Mouse (Mus musculus) brain, embryonic 18.5 days (tissue): ENCODE measurements at regions not wholly inside any gene's neighbourhood (a gene's known extent, or its start where the extent isn't known, plus 50 kb on each side); places are given as distances from the start of the nearest gene placed in this dataset.

Experiments used
- DNase-seq: peaks from one replicate; pipeline ENCODE4 v3.0.0-alpha.2; 2012; ENCODE audit warnings: low read depth, low spot score

DNA sequence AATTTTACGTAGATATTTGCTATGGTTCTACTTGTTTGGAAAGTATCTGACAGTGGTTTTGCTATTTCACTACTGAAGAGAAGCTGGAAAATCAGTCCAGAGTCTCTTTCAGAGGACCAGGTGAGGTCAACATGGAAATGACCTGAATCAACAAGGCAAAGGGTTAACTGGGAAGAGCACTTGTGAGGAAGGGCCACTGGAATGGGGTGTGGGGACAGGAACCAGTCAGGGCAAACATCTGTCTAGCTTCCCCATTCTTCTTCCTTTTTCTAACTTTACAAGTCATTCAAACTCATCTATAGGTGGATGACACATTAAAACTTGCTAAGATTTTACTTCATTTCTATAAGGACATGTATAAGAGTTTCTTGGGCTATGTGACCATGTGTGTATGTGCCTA, 283.7 kb downstream of the Gm11146 start:
- no peak for DNase-seq

- no peak for DNase-seq
Measured at GRCm38 (mm10) chr16:77315354-77315753, 286.5 kb downstream of the Gm11146 start.

GRCm38 (mm10) chr16:77313195-77313594, 288.7 kb downstream of the Gm11146 start:
- DNase-seq, result no peak

DNA sequence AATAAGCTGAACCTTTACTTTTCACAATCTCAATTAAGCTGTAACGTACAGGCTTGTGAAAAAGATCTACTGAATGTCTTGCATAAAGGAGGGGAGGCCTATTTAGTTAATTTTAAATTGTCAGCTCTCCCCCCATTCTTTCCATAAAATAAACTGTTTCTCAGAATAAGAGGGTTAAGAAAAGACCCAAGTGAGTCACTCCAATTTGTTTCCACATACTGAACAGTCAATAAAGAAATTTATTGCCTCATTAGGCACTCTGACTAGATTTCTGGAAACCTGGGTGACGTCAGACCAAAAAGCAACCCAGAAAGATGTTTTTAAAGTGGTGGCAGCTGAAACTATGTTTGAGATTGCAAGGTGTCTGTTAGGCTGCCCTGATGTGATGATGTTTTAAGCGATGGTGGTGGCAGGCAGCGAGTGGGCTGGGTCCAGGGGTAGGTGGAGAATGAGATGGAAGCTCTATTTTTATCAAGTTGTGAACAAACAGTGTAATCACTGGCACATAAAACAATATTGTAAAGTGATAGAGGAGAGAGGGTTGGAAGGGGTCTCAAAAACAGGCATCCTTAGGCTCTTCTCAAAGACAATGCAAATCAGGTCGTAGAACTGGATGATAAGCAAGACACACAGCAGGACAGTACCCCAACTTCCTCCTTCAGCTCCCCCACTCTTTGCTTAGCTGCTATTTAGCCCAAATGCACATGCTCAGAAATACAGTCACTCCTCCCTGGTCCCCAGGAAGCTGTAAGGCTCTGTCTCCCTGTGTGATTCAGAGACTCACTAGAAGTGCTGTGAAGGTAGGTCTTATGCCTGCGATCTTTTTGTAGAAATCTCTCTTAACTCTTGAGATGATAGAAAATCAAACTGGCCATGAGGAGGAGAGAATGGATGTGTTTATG, 288.0 kb downstream of the Usp25 start:
- no peak for DNase-seq

- no peak for DNase-seq
Measured at GRCm38 (mm10) chr16:77300572-77301213, 287.2 kb downstream of the Usp25 start.

GRCm38 (mm10) chr16:77295574-77296355, 282.3 kb downstream of the Usp25 start:
- no peak for DNase-seq

GRCm38 (mm10) chr16:77292317-77292771, 278.8 kb downstream of the Usp25 start:
- peak; percentile 34 for DNase-seq

DNA sequence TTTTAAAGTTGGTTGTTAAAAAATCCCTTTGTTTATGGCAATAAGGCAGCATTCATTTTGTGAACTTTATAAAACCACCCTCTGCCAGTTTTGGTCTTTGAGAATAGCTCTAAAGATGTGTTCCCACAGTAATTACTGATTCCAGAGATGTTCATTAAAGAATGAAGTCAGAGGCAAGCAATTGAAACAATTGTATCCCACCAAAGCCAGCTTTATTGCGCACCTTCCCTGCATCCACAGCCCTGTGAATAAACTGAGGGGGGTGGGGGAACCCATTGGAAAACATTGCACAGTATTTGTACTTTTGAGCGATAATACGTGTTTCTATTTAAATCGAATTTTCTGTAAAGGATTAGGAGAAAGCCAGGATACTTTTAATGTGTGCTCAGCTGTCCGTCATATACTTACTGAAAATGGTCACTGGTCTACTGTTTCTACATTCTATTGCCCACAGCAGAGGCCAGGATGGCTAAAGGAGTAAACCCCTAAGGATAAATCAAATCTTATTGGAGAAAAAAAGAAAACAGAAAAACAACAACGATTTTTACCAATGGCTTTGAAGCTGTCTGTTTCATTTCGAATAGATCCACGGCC, 278.3 kb downstream of the Usp25 start:
- peak; percentile 22 for DNase-seq

GRCm38 (mm10) chr16:77284205-77284604, 270.7 kb downstream of the Usp25 start:
- DNase-seq, result no peak

GRCm38 (mm10) chr16:77279916-77280315, 266.4 kb downstream of the Usp25 start:
- DNase-seq, result no peak

- no peak for DNase-seq
Measured at GRCm38 (mm10) chr16:77279495-77279894, 266.0 kb downstream of the Usp25 start.

- no peak for DNase-seq
Measured at GRCm38 (mm10) chr16:77273306-77273705, 259.8 kb downstream of the Usp25 start.

DNA sequence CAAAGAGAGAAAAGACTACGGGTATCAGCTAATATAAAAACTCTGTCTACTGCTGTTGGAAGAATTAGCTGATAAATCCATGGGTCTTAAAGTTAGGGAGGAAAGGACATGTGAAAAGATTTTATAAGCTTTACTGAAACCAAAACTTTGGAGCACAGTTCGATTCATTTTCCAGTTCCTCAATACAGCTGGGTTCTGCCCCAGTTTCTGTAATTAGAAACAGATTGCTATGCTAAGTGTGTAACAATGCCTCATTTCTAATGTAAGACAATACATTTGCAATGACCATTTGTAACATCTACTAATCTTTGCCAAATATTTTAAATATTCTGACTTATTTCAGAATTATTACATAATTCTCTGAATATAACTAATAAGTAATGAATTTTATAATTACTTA, 255.4 kb downstream of the Usp25 start:
- DNase-seq, result no peak

DNA sequence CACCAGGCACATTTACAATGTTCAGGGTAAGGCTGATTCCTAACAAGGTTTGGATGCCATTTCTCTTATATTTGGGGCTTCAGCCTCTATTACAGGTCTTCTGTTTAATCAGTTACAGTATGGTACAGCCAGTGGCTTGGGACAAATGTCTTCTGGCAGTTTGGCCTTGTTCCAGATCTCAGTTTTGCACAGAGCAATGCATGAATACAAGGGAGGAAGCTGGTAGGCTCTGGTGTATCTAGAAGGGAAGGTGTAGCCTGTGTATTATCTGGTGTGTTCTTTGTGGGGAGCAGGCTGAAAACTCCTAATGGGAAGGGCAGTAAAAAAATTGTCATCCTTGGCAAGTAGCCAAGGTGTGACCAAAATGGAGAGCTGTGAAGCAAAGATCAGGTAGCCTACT, 254.2 kb downstream of the Usp25 start:
- DNase-seq, result no peak

GRCm38 (mm10) chr16:77252349-77252748, 238.8 kb downstream of the Usp25 start:
- DNase-seq, result no peak

GRCm38 (mm10) chr16:77251422-77251821, 237.9 kb downstream of the Usp25 start:
- DNase-seq, result no peak

DNA sequence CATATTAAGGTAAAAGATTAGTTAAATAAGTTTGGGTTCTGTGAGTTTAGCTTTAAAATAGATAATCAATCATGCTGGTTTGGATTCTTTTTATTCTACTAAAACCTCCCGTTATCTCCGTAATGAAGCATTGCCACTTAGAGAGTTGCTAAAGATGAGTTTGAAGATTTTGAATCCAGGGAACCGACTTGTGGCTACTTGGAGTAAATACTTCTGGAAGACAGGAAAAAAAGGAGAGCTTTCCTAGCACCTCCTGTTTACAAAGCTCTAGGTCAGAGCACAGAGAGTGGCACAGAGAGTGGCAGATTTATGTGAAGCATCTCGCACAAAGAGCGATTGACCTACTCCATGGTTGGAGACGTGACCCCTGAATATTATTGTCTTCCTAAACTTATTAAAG, 227.4 kb downstream of the Usp25 start:
- no peak for DNase-seq

DNA sequence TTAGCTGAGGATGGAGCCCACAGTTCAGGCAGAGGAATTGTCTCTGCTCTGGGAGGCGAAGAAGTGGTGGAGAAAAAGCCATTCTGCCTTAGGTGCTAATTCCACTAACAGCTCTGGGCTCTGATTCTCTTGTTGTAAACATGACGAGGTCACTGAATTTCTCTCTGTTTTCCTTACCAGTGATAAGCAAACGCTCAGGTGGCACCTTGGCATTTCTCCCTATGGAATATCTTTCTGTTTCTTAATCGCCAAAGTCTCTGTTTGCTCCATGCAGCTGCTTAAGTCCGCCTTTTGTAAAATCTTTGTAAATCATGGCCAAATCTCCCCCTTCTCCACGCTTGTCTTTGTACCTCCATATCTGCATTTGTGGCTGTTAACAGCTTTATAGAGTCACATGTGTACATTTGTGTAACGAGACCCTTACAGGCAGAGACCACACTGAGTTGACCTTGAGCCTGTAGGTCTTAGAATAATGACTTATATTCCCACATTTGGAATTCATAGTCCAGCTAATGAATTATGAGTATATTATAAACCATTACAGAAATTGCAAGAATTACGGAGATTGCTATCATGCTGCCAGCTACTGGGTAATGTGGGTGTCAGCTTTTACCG, 225.8 kb downstream of the Usp25 start:
- DNase-seq, result no peak

DNA sequence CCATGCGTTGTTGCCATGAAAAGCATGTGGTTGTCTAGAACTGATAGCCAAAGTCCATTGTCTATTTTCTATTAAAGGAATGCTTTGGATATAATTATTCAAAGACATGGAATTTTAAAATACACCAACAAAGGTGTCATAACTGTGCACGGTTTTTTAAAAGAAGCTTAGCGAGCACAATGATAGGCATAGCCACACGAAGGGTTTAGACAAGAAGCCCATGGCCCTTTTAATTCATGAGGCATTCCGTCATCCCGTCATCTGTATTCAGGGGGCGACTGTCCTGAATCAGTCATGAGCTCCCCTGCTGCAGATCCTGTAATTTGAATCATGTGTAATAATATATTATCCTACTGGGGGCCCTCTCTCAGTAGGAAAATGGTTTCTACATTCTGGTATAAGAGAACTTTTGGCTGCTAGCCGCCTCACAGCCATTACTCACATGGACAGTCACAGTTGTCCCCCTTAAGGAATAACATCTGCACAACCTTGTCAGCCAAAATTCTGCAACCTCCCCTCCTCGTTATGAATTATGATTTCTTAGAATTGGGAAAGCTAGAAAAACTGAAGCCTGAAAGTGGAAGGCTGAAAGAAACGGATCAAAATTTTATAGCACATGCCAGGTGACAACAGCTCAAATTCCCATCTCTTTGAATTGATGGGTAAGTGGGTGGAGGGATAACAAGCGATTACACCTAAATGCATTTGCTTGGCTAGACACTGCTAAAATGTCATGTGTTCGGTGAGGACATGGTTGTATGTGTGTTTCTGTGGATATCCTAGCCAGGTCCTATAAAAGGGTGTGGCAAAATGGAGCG, 225.1 kb downstream of the Usp25 start:
- DNase-seq, result peak; percentile 75

- DNase-seq, result no peak
Measured at GRCm38 (mm10) chr16:77237631-77238357, 224.3 kb downstream of the Usp25 start.
